Mouse (Mus musculus) E14TG2a.4 (cell line): ENCODE data around the gene Scrg1.

Experiments used
- CTCF ChIP-seq: conservative IDR thresholded peaks from 2 replicates; pipeline ENCODE4 v1.5.1; 2014; ENCODE audit warnings: low read length
- NANOG ChIP-seq: IDR thresholded peaks from 2 replicates; pipeline ENCODE4 v1.6.1; 2014; ENCODE audit warnings: borderline replicate concordance, low read length, mixed read lengths
- POU5F1 ChIP-seq: IDR thresholded peaks from 2 replicates; pipeline ENCODE4 v1.6.1; 2014; ENCODE audit warnings: low read length, borderline replicate concordance

DNA sequence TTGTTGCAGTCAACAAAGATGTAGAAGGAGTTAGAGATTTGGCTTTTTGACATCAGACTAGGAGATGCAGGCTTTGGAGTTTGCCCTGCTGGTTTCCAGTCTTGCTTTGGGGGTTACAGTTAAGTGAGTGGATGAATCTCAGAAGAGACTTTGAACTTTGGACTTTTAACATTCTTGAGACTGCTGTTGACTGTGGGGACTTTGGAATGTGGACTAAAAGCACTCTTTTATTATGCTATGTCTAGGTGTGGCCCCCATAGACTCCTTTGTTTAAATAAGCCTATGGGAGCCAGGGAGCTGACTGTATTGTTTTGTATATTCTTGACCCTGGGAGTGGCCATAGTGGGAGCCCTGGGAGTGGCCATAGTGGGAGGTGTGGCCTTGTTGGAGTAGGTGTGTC, 34.2 kb downstream of the Scrg1 start:
- TF ChIP-seq CTCF (no peak), POU5F1 (peak; percentile 44; the same call in 1 of the 2 replicates), NANOG (no peak)
